Mouse (Mus musculus): Measurements from ENCODE around the gene Rtl8b. TPM values are rescaled to one million over a fixed set of nuclear protein-coding genes. Genes with fewer than 3 reads are reported as not detected.

Rtl8b gene
- 23.2 TPM for polyA plus RNA-seq (2017; shearing (Covaris generic))

GRCm38 (mm10) chrX:53670294-53670693, at the start of gene Rtl8b:
Gene Rtl8b (minus strand): TSS chrX:53670408.

GRCm38 (mm10) chrX:53642980-53643961, 26.9 kb downstream of the Rtl8b start, which contains the start of gene Rtl8a:
Gene Rtl8a (minus strand): TSS chrX:53643682.

Other genes starting within 250 kb of the Rtl8b start
- not detected for gene Etd, start 235.5 kb downstream of the Rtl8b start, polyA plus RNA-seq (2017; shearing (Covaris generic))
- gene Rtl8c, start 62.4 kb downstream of the Rtl8b start, polyA plus RNA-seq (2017; shearing (Covaris generic)) = 31.2 TPM
- not detected for gene Gm14597, start 61.4 kb downstream of the Rtl8b start, polyA plus RNA-seq (2017; shearing (Covaris generic))
- 34.5 TPM for gene Rtl8a, start 26.7 kb downstream of the Rtl8b start, polyA plus RNA-seq (2017; shearing (Covaris generic))
- not detected for gene 4930502E18Rik, start 54.4 kb upstream of the Rtl8b start, polyA plus RNA-seq (2017; shearing (Covaris generic))
- gene 1700013H16Rik, start 87.4 kb upstream of the Rtl8b start, polyA plus RNA-seq (2017; shearing (Covaris generic)) = not detected
- gene Zfp36l3, start 106.0 kb upstream of the Rtl8b start, polyA plus RNA-seq (2017; shearing (Covaris generic)) = not detected
- 3.9 TPM for gene Xlr, start 127.3 kb upstream of the Rtl8b start, polyA plus RNA-seq (2017; shearing (Covaris generic))

All from CD4-positive, CD25-positive, alpha-beta regulatory T cell, adult 9 weeks (primary cell).